Mouse (Mus musculus) cerebellum, adult 2 months (tissue): ENCODE results near the gene Fam214a.

Experiments used
- CTCF ChIP-seq: fragments of 200-500 bp; IDR thresholded peaks from 2 replicates; pipeline ENCODE4 v1.5.1; 2011; ENCODE audit warnings: low read depth, mild to moderate bottlenecking, control low read depth, low read length, moderate library complexity, borderline replicate concordance; ENCODE audit not compliant: insufficient read depth
- POLR2A ChIP-seq: fragments of 200-500 bp; IDR thresholded peaks from 2 replicates; pipeline ENCODE4 v1.6.1; 2011; ENCODE audit warnings: low read length, control low read depth, borderline replicate concordance; ENCODE audit not compliant: insufficient read depth

GRCm38 (mm10) chr9:74911430-74911829, 41.3 kb upstream of the Fam214a start:
- TF ChIP-seq CTCF (no peak), POLR2A (no peak)
